ENCODE assay signal across 10 mouse cellular contexts in the genomic region with DNA sequence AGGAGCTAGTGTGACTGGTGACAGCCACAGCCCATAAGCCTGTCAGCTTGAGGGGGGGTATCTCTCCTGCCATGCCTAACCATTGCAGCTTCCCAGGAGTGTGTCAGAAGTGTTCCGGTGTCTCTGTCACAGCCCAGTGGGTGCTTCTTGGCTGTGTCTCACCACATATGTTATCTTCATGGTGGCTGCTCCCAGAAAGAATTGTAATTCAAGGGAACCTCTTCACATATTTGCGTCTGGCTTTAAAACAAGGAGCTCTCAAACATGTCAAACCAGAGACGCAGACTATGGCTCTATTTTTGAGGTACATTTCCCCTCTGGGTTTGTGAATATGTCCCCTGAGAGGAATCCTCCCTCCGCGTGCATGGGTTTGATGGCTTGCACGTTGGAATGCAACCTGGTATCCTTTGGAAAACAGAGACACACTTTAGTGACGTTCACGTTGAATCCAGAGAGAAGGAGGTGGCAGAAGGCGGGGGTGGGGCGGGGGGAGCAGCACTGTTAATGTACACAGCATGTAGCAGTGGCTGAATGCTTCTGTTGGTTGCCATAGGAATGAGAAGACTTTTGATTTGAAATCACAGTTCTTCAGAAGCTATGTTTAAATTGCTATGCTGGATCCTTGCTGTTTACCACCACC. TPM values are rescaled to one million over a fixed set of nuclear protein-coding genes. Genes with fewer than 3 reads are reported as not detected.
DNase-seq lines count a peak whose midpoint lies in the region; TF ChIP-seq lines count a peak whose summit lies in the region.
"Had no signal": no experiment of that assay in that cellular context is flagged by ENCODE, and none has a peak within 500 bp of the region (broad histone marks: within the 10 kb centered on the region; RNA-seq: fewer than 3 reads in every experiment).

No protein-coding gene starts in this region.

- peak overlapping the region; percentile 71; the same call in 1 of the 2 replicates for H3K27ac ChIP-seq in layer of hippocampus, adult 2 months
- H3K27ac ChIP-seq: intestine, embryonic 15.5 days had no signal

- no peak overlapping the region for H3K4me3 ChIP-seq in layer of hippocampus, adult 2 months
- H3K4me3 ChIP-seq: intestine, embryonic 15.5 days had no signal

- DNase-seq in layer of hippocampus, adult 2 months (ENCODE audit: low spot score in 2 of 2): no peak
- no peak for DNase-seq in layer of hippocampus, adult 18-20 months (ENCODE audit: low spot score in 2 of 2)
- DNase-seq in brain, embryonic 18.5 days (ENCODE audit: low read depth, low spot score): peak; percentile 60
- peak; percentile 54 to 67 for DNase-seq in cerebellum, postnatal 14 days
- DNase-seq in mesoderm, embryonic 11.5 days (ENCODE audit: low read depth, low spot score): peak; percentile 6
- DNase-seq in embryo, embryonic 10 days (ENCODE audit: low spot score): no peak
- DNase-seq in thymus, postnatal 0 days (ENCODE audit: low spot score): no peak
- no peak for DNase-seq in adrenal gland, postnatal 10 days

- TF ChIP-seq CTCF in layer of hippocampus, adult 2 months (conservative IDR thresholded peaks at IDR 0.05): no peak

RNA-seq across cellular contexts. Expression of a gene that starts 8.7 kb away (rescaled TPM):
- 100 to 1,000 TPM; 307 to 310 TPM for total RNA-seq in layer of hippocampus, adult 2 months (2021)
- 100 to 1,000 TPM; 301 to 307 TPM for total RNA-seq in layer of hippocampus, adult 18-20 months (2021)
- 2.7 and 3.2 TPM in 2 replicates for polyA plus RNA-seq in thymus, postnatal 0 days (2015; fragmentation: Nextera tagmentation; extraction: Ambion mirVana)
- 10 to 100 TPM; 12.9 to 13.9 TPM for total RNA-seq in adrenal gland, postnatal 10 days (2021)
- total RNA-seq: monocyte, adult 5-6 weeks had no signal

Comparison
In these comparisons a context has a peak if more than half of its experiments do, and no peak if none do; other contexts are left out.
1. DNase-seq: peak in brain, embryonic 18.5 days (single experiment), cerebellum, postnatal 14 days (2 of 2) and mesoderm, embryonic 11.5 days (single experiment); none in layer of hippocampus, adult 2 months (0 of 2), layer of hippocampus, adult 18-20 months (0 of 2), embryo, embryonic 10 days (single experiment), thymus, postnatal 0 days (single experiment) and adrenal gland, postnatal 10 days (single experiment).
2. RNA of a gene that starts 8.7 kb away (total RNA-seq): 307 to 310 TPM in layer of hippocampus, adult 2 months and 301 to 307 TPM in layer of hippocampus, adult 18-20 months; 12.9 to 13.9 TPM in adrenal gland, postnatal 10 days; every median in the first group is over 10 times any median in the second.